Mouse (Mus musculus): ENCODE results near the gene Gng5.

DNA sequence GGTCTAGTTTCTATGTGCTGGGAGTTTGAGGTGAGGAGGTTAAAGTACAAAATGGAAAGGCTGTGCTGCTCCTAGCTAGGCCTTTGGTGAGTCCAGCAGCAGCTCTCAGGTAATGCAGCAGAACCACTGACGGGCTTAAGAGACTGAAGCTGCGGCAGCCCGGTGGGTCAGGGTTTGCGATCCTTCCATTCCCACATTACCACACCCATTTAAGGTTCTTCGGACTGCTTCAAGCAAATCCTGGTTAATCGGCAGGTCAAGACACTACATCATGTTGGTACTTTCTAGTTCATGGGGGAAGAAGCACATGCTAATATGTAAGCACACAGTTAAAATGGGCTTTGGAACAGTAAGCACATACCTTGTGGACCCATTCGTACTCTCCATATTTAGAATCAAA is 7.1 kb downstream of the Gng5 start:
- no peak for TF ChIP-seq CTCF (IDR thresholded peaks at IDR 0.05; ENCODE audit: low read depth, low read length)
- TF ChIP-seq POLR2AphosphoS5 (IDR thresholded peaks at IDR 0.05; ENCODE audit: insufficient replicate concordance, low read depth, low read length): no peak
- no peak for TF ChIP-seq TAL1 (conservative IDR thresholded peaks at IDR 0.05; ENCODE audit: low read depth, low read length)

All from G1E (cell line).